Mouse (Mus musculus) lung, embryonic 16.5 days (tissue): ENCODE results near the gene Mgat4a. TPM values are rescaled to one million over a fixed set of nuclear protein-coding genes. Genes with fewer than 3 reads are reported as not detected.
A peak's percentile ranks its signal among the peaks of the same experiment; 100 is the strongest.

Experiments
- ATAC-seq: fragments of 200-750 bp; cut with Nextera tagmentation; 2 replicates; pipeline ENCODE4 v1.8.0; 2017; ENCODE audit warnings: low read depth, mild to moderate bottlenecking, moderate library complexity
- H3K27ac ChIP-seq: fragments of 300-500 bp; sonication (generic); 2 replicates; pipeline ENCODE4 v1.5.1; 2014; ENCODE audit warnings: mild to moderate bottlenecking, control low read depth, low read length
- H3K27me3 ChIP-seq: fragments of 300-500 bp; sonication (generic); 2 replicates; pipeline ENCODE4 v1.6.1; 2014; ENCODE audit warnings: low read depth, low read length, mixed read lengths; ENCODE audit not compliant: control insufficient read depth, insufficient read depth
- H3K36me3 ChIP-seq: fragments of 300-500 bp; sonication (generic); 2 replicates; pipeline ENCODE4 v1.6.1; 2014; ENCODE audit warnings: low read length; ENCODE audit not compliant: control insufficient read depth, insufficient read depth
- H3K4me1 ChIP-seq: fragments of 300-500 bp; sonication (generic); replicated peaks from 2 replicates; pipeline ENCODE4 v1.6.1; 2014; ENCODE audit warnings: low read length, mixed read lengths; ENCODE audit not compliant: control insufficient read depth, insufficient read depth
- H3K4me2 ChIP-seq: fragments of 300-500 bp; sonication (generic); 2 replicates; pipeline ENCODE4 v1.6.1; 2014; ENCODE audit warnings: low read depth, low read length, control low read depth
- H3K4me3 ChIP-seq: fragments of 300-500 bp; sonication (generic); 2 replicates; pipeline ENCODE4 v1.5.1; 2014; ENCODE audit warnings: mild to moderate bottlenecking, low read length, control low read depth
- H3K9ac ChIP-seq: fragments of 300-500 bp; sonication (generic); 2 replicates; pipeline ENCODE4 v1.6.1; 2014; ENCODE audit warnings: low read length, control low read depth
- H3K9me3 ChIP-seq: fragments of 300-500 bp; sonication (generic); 2 replicates; pipeline ENCODE4 v1.6.1; 2016; ENCODE audit warnings: low read length; ENCODE audit not compliant: control insufficient read depth
- WGBS: fragments of 180-500 bp; shearing (Covaris S2); extraction: QIAGEN DNeasy Blood & Tissue Kit; methylation state at CpG from one replicate; pipeline ENCODE4 v1.1.7; 2014; 5-methylcytosine and 5-hydroxymethylcytosine counted together
- polyA plus RNA-seq: library from polyadenylated mRNA; unstranded; fragments of >200 nt; fragmentation: Nextera tagmentation; extraction: Ambion mirVana; gene quantifications from 2 replicates; pipeline ENCODE4 v1.2.1, GENCODE M21; 2015

Mgat4a gene
- polyA plus RNA-seq, 1 experiment from 2014 or later = 6.5 TPM

DNA sequence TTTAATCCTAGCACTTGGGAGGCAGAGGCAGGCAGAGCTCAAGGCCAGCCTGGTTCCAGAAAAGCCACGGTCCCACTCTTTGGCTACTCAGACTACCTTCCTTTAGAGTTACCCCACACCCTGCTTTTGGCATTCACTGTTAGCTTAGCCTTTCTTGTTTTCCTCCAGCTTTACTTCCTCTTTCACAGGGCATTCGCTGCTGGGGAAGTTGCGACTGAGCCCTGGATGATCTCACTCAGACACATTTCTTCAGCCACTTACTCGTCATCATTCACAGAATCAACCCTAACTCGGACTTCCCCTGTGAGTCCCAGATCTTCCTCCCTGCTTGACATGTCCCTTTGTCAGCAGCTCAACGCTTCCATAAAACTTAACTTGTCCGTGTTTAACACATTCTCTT is 49.1 kb downstream of the Mgat4a start:
- Histone ChIP-seq H3K9ac (no peak overlapping the region), H3K27me3 (no peaks in the 10 kb centered on the region), H3K36me3 (no peaks in the 10 kb centered on the region), H3K27ac (no peak overlapping the region), H3K4me3 (no peak overlapping the region), H3K9me3 (no peaks in the 10 kb centered on the region), H3K4me1 (no peaks in the 10 kb centered on the region), H3K4me2 (no peak overlapping the region)
- WGBS = 51% methylated on average over 7 of the region's 7 CpGs
- ATAC-seq = no peak

- no peak overlapping the region for H3K4me3 ChIP-seq
- no peak for ATAC-seq
- H3K27me3 ChIP-seq = no peaks in the 10 kb centered on the region
- no peak overlapping the region for H3K4me2 ChIP-seq
- no peaks in the 10 kb centered on the region for H3K36me3 ChIP-seq
- H3K9me3 ChIP-seq = no peaks in the 10 kb centered on the region
- no peaks in the 10 kb centered on the region for H3K4me1 ChIP-seq
- H3K27ac ChIP-seq = no peak overlapping the region
- 83% methylated on average over 5 of the region's 5 CpGs for WGBS
- no peak overlapping the region for H3K9ac ChIP-seq
These were observed 50.1 kb downstream of the Mgat4a start for GRCm38 (mm10) chr1:37490691-37491212.

DNA sequence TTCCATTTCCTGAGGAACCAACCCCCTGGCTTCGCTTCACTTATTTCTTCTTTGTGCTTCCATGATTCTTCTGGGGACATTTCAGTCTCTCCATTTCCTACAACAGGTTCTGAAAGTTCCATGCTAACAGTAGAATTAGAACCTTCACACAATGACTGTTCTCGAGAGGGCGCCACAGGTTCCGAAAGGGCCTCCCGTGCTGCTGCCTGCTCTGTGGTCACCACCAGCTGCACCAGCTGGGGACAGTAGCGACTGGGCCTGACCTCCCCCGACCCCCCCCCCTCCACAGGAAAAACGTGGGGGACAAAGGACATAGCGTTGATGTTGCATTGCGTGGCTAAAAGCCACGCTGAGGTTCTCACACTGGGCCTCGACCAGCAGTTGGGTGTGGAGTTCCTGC is 52.3 kb downstream of the Mgat4a start:
- H3K4me3 ChIP-seq = no peak overlapping the region
- no peak for ATAC-seq
- no peak overlapping the region for H3K9ac ChIP-seq
- H3K9me3 ChIP-seq = no peaks in the 10 kb centered on the region
- no peak overlapping the region for H3K27ac ChIP-seq
- no peaks in the 10 kb centered on the region for H3K4me1 ChIP-seq
- no peaks in the 10 kb centered on the region for H3K36me3 ChIP-seq
- 83% methylated on average over 12 of the region's 12 CpGs for WGBS
- no peaks in the 10 kb centered on the region for H3K27me3 ChIP-seq
- no peak overlapping the region for H3K4me2 ChIP-seq

DNA sequence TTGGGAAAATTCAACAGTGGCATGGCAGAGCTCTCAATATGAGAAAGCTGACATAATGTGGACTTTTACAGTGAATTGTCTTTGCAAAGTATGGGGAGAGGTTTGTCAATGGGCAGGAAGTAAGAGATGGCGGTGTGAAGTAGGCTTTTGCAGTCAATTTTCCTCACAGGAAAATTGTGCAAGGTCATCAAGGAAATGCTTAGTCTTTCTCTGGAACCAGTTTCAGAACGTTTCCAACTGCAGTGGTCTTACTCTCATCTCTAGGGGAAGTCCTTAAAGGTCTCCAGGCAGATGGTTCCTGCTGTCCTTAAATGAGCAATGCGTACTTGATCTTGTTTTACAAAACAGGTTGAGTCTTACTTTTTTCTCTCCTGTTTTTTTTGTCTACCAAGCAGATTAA is 53.8 kb downstream of the Mgat4a start:
- H3K27me3 ChIP-seq = no peaks in the 10 kb centered on the region
- no peak overlapping the region for H3K9ac ChIP-seq
- H3K4me3 ChIP-seq = no peak overlapping the region
- ATAC-seq = no peak
- H3K9me3 ChIP-seq = no peaks in the 10 kb centered on the region
- H3K36me3 ChIP-seq = no peaks in the 10 kb centered on the region
- 71% methylated on average over 3 of the region's 3 CpGs for WGBS
- H3K4me1 ChIP-seq = no peaks in the 10 kb centered on the region
- H3K4me2 ChIP-seq = no peak overlapping the region
- H3K27ac ChIP-seq = no peak overlapping the region

- no peak overlapping the region for H3K4me3 ChIP-seq
These were observed 54.4 kb downstream of the Mgat4a start for GRCm38 (mm10) chr1:37486439-37486838.

DNA sequence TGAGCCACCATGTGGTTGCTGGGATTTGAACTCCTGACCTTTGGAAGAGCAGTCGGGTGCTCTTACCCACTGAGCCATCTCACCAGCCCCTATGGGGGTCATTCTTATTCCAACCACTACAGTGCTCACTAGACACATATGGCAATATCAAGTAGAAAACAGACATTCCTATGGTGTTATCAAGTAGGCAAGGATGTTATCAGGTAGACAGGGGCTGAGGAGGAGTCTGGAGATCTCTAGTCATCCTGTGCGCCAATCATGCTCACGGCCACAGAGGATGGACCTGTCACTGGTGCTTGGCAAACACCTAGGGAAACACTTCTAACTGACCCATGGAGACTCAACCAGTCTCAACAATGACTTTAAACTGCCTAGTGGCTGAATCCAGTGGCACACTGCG is 56.2 kb downstream of the Mgat4a start:
- Histone ChIP-seq H3K36me3 (no peaks in the 10 kb centered on the region), H3K4me2 (no peak overlapping the region), H3K4me1 (no peaks in the 10 kb centered on the region), H3K9me3 (no peaks in the 10 kb centered on the region), H3K27me3 (no peaks in the 10 kb centered on the region), H3K4me3 (no peak overlapping the region), H3K27ac (no peak overlapping the region), H3K9ac (no peak overlapping the region)
- WGBS = 85% methylated on average over 4 of the region's 4 CpGs
- ATAC-seq = no peak

More at GRCm38 (mm10) chr1:37486439-37486838, 54.4 kb downstream of the Mgat4a start:
- no peaks in the 10 kb centered on the region for H3K9me3 ChIP-seq
- no peaks in the 10 kb centered on the region for H3K36me3 ChIP-seq
- no peaks in the 10 kb centered on the region for H3K27me3 ChIP-seq
- H3K9ac ChIP-seq = no peak overlapping the region
- no peaks in the 10 kb centered on the region for H3K4me1 ChIP-seq
- WGBS = 96% methylated on average over 1 of the region's 1 CpGs
- H3K27ac ChIP-seq = no peak overlapping the region
- ATAC-seq = no peak
- H3K4me2 ChIP-seq = no peak overlapping the region

GRCm38 (mm10) chr1:37481331-37481730 is 59.5 kb downstream of the Mgat4a start:
- H3K27me3 ChIP-seq = no peaks in the 10 kb centered on the region
- H3K4me3 ChIP-seq = no peak overlapping the region
- no peak overlapping the region for H3K4me2 ChIP-seq
- H3K27ac ChIP-seq = no peak overlapping the region
- H3K36me3 ChIP-seq = no peaks in the 10 kb centered on the region
- H3K4me1 ChIP-seq = peaks cover 15% of the 10 kb centered on the region
- no peaks in the 10 kb centered on the region for H3K9me3 ChIP-seq
- 74% methylated on average over 2 of the region's 2 CpGs for WGBS
- no peak for ATAC-seq
- H3K9ac ChIP-seq = no peak overlapping the region

DNA sequence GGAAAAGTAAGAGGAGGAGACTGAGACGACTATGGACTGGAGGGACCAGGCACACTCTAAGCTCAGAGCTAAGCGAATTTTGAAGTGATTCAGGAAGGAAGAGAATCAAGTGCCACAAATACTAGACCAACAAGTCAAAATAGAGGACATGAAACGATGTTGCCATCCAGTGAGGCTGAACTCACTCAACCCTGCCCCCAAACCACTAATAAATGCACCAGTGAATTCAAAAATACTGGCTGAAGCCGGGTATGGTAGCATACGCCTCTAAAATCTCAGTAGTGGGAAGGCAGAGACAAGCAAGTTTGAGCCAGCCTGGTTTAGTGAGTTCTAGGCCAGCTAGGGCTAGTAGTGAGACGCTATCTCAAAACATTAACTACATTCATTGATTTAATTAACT is 60.1 kb downstream of the Mgat4a start:
- Histone ChIP-seq H3K36me3 (no peaks in the 10 kb centered on the region), H3K4me1 (peaks cover 15% of the 10 kb centered on the region), H3K27me3 (no peaks in the 10 kb centered on the region), H3K27ac (no peak overlapping the region), H3K9ac (no peak overlapping the region), H3K4me3 (no peak overlapping the region), H3K9me3 (no peaks in the 10 kb centered on the region), H3K4me2 (no peak overlapping the region)
- WGBS = 77% methylated on average over 6 of the region's 6 CpGs
- no peak for ATAC-seq

DNA sequence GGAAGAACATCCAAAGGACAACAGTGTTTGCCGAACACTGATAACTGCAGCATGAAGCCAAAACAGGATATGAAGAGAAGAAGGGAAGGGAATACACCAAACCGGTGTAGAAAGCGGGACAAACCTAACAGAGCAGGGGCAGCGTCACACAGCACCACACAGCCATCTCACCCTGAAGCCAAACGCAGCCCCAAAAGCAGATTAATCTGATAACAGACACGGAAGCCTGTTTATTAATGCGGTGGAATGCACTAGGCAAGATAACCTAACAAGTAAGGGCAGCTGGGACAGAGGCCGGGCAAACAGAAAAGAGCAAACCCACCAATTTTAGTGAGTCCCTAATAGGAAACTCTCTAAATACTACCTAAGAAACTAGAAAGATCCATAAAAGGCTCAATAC is 61.1 kb downstream of the Mgat4a start:
- H3K4me3 ChIP-seq = no peak overlapping the region
- H3K4me2 ChIP-seq = no peak overlapping the region
- no peaks in the 10 kb centered on the region for H3K9me3 ChIP-seq
- H3K4me1 ChIP-seq = peaks cover 15% of the 10 kb centered on the region
- no peaks in the 10 kb centered on the region for H3K36me3 ChIP-seq
- H3K9ac ChIP-seq = no peak overlapping the region
- H3K27ac ChIP-seq = no peak overlapping the region
- 59% methylated on average over 8 of the region's 8 CpGs for WGBS
- ATAC-seq = no peak
- H3K27me3 ChIP-seq = no peaks in the 10 kb centered on the region

- H3K9me3 ChIP-seq = no peaks in the 10 kb centered on the region
- WGBS = 67% methylated on average over 9 of the region's 9 CpGs
- H3K36me3 ChIP-seq = no peaks in the 10 kb centered on the region
- peak overlapping the region; percentile 29 for H3K27ac ChIP-seq
- H3K4me3 ChIP-seq = no peak overlapping the region
- ATAC-seq = no peak
- no peak overlapping the region for H3K4me2 ChIP-seq
- H3K27me3 ChIP-seq = no peaks in the 10 kb centered on the region
- peaks cover 15% of the 10 kb centered on the region for H3K4me1 ChIP-seq
- no peak overlapping the region for H3K9ac ChIP-seq
These were observed 61.7 kb downstream of the Mgat4a start for GRCm38 (mm10) chr1:37479074-37479473.
